Mouse (Mus musculus) myocyte (in vitro differentiated cells): ENCODE measurements around the gene Rnf157.

Experiments
- CEBPB ChIP-seq: IDR thresholded peaks from 2 replicates; pipeline ENCODE4 v1.6.1; 2011; ENCODE audit warnings: mild to moderate bottlenecking, moderate library complexity; ENCODE audit not compliant: poor library complexity, insufficient read depth, severe bottlenecking
- E2F4 ChIP-seq: IDR thresholded peaks from one replicate; pipeline ENCODE4 v1.6.1; 2011; ENCODE audit warnings: mild to moderate bottlenecking, control low read depth, moderate library complexity; ENCODE audit not compliant: insufficient read depth
- MAX ChIP-seq: IDR thresholded peaks from one replicate; pipeline ENCODE4 v1.6.1; 2011; ENCODE audit warnings: low read depth, mild to moderate bottlenecking, control low read depth
- MYOD1 ChIP-seq, 3 experiments: IDR thresholded peaks; one replicate each; pipeline ENCODE4 v1.6.1; 2011; ENCODE audit warnings: control low read depth in 2 of 3, low read depth in 2 of 3, mild to moderate bottlenecking in 2 of 3, moderate library complexity in 1 of 3; ENCODE audit not compliant: insufficient read length in 2 of 3, control insufficient read depth in 1 of 3
- MYOG ChIP-seq, 3 experiments: IDR thresholded peaks; one replicate each; pipeline ENCODE4 v1.6.1; 2011; ENCODE audit warnings: control low read depth in 2 of 3, low read depth in 2 of 3, mild to moderate bottlenecking in 2 of 3; ENCODE audit not compliant: insufficient read length in 2 of 3, control insufficient read depth in 1 of 3, insufficient read depth in 1 of 3
- POLR2A ChIP-seq: IDR thresholded peaks from one replicate; pipeline ENCODE4 v1.6.1; 2011; ENCODE audit warnings: low read depth, mild to moderate bottlenecking, control low read depth, moderate library complexity; ENCODE audit not compliant: insufficient read length
- POLR2AphosphoS2 ChIP-seq: IDR thresholded peaks from one replicate; pipeline ENCODE4 v1.6.1; 2011; ENCODE audit warnings: low read depth, control low read depth; ENCODE audit not compliant: insufficient read length
- REST ChIP-seq: IDR thresholded peaks from one replicate; pipeline ENCODE4 v1.6.1; 2011; ENCODE audit warnings: mild to moderate bottlenecking, control low read depth, moderate library complexity; ENCODE audit not compliant: insufficient read depth, insufficient read length
- SRF ChIP-seq: IDR thresholded peaks from one replicate; pipeline ENCODE4 v1.6.1; 2011; ENCODE audit warnings: low read depth; ENCODE audit not compliant: control insufficient read depth, insufficient read length
- TCF12 ChIP-seq: IDR thresholded peaks from one replicate; pipeline ENCODE4 v1.6.1; 2011; ENCODE audit warnings: mild to moderate bottlenecking, control low read depth; ENCODE audit not compliant: poor library complexity, insufficient read depth, severe bottlenecking
- TCF3 ChIP-seq: IDR thresholded peaks from one replicate; pipeline ENCODE4 v1.6.1; 2011; ENCODE audit warnings: low read depth, control low read depth; ENCODE audit not compliant: insufficient read length
- USF1 ChIP-seq: IDR thresholded peaks from one replicate; pipeline ENCODE4 v1.6.1; 2011; ENCODE audit warnings: low read depth, mild to moderate bottlenecking, control low read depth, moderate library complexity

DNA sequence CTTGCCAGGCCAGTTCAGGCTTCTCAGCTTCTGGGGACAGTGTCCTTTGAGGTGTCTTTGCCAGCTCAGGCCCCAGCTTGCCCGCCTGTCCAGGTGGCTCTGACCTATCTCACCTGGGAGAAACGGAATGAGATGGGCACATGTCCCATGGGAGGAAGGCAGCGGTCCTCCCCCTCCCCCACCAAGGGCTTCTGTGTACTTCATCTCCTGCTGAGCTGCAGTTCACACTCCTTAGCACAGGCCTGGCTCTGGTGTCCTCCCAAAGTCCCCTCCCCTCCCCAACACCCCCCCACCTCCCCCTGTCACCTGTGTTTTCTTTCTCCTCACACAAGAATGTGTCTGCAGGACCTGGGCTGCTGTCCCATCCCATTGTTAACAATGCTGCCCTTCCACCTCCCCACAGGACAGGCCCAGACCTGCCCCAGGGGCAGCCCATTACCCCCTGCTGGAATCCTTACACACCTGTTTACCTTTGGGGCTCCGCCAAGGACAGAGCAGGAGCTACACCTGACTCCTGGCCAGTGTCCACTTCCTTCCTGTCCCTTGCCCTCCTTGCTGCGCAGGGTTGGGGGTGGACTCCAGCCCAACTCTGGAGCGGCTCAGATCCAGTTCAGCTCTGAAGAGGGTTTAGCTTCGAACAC is 85.7 kb downstream of the Rnf157 start:
- TF ChIP-seq POLR2A (no peak), TCF12 (no peak), CEBPB (no peak), USF1 (no peak), MYOG (IDR thresholded peaks at IDR 0.05; ENCODE audit: control insufficient read depth in 1 of 3, insufficient read depth in 1 of 3, insufficient read length in 2 of 3, low read depth in 2 of 3) (no peak), MYOD1 (IDR thresholded peaks at IDR 0.05; ENCODE audit: control insufficient read depth in 1 of 3, insufficient read length in 2 of 3, low read depth in 2 of 3) (no peak), POLR2AphosphoS2 (no peak), E2F4 (no peak), REST (no peak), TCF3 (no peak), MAX (no peak), SRF (no peak)
